Mouse (Mus musculus): Measurements from ENCODE around the gene Rae1. TPM values are rescaled to one million over a fixed set of nuclear protein-coding genes. Genes with fewer than 3 reads are reported as not detected.

Rae1 gene
- polyA plus RNA-seq, 1 experiment from 2014 or later = 134 TPM

- Histone ChIP-seq H3K4me2 (replicated peaks; ENCODE audit: low read depth, low read length) (no peak overlapping the region), H3K4me3 (ENCODE audit: low read depth, low read length) (no peak overlapping the region), H3K4me1 (replicated peaks; ENCODE audit: control insufficient read depth, insufficient read depth, low read length) (no peaks in the 10 kb centered on the region), H3K9me3 (ENCODE audit: control insufficient read depth, low read length) (no peaks in the 10 kb centered on the region), H3K9ac (ENCODE audit: low read depth, low read length) (no peak overlapping the region), H3K27me3 (ENCODE audit: control insufficient read depth, insufficient read depth, low read length) (no peaks in the 10 kb centered on the region), H3K36me3 (ENCODE audit: control insufficient read depth, insufficient read depth, low read length) (no peaks in the 10 kb centered on the region), H3K27ac (ENCODE audit: low read depth, low read length) (no peak overlapping the region)
- DNase-seq (ENCODE audit: low spot score) (no peak), ATAC-seq (ENCODE audit: low FRiP score) (no peak)
- WGBS = 77% methylated on average over 6 of the region's 6 CpGs
Measured at GRCm38 (mm10) chr2:173053846-173054245, 53.9 kb downstream of the Rae1 start.

DNA sequence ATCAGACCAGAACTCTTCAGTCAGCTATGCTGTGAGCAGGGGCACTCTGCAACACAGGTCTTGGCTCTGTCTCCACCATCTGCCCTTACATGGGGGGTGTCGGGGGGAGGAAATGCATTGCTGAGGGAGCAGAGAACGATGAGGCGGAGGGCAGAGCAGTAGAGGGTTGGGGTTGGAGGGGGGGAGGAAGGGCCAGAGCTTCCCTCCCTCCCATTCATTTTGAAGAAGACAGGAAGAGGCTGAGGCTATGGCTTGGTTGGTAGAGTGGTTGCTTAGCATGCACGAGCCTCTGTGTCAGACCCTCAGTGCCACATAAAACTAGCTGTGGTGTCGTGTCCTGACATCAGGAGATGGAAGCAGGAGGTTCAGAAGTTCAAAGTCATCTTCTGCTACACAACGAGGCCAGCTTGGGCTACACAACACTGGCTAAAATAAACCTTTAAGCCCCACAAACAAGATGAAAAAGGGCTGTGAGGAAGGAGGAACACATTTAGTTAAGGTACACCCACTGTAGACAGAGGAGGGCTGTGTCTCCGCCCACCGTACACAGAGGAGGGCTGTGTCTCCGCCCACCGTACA lies 56.5 kb downstream of the Rae1 start:
- Histone ChIP-seq H3K27me3 (ENCODE audit: control insufficient read depth, insufficient read depth, low read length) (no peaks in the 10 kb centered on the region), H3K9me3 (ENCODE audit: control insufficient read depth, low read length) (no peaks in the 10 kb centered on the region), H3K27ac (ENCODE audit: low read depth, low read length) (no peak overlapping the region), H3K36me3 (ENCODE audit: control insufficient read depth, insufficient read depth, low read length) (no peaks in the 10 kb centered on the region), H3K9ac (ENCODE audit: low read depth, low read length) (no peak overlapping the region), H3K4me2 (replicated peaks; ENCODE audit: low read depth, low read length) (no peak overlapping the region), H3K4me1 (replicated peaks; ENCODE audit: control insufficient read depth, insufficient read depth, low read length) (no peaks in the 10 kb centered on the region), H3K4me3 (ENCODE audit: low read depth, low read length) (no peak overlapping the region)
- DNase-seq (ENCODE audit: low spot score) = no peak
- no peak for ATAC-seq (ENCODE audit: low FRiP score)
- WGBS = 84% methylated on average over 10 of the region's 10 CpGs

- DNase-seq (ENCODE audit: low spot score) = no peak
- Histone ChIP-seq H3K9me3 (ENCODE audit: control insufficient read depth, low read length) (no peaks in the 10 kb centered on the region), H3K4me1 (replicated peaks; ENCODE audit: control insufficient read depth, insufficient read depth, low read length) (no peaks in the 10 kb centered on the region), H3K4me3 (ENCODE audit: low read depth, low read length) (no peak overlapping the region), H3K27ac (ENCODE audit: low read depth, low read length) (no peak overlapping the region), H3K36me3 (ENCODE audit: control insufficient read depth, insufficient read depth, low read length) (no peaks in the 10 kb centered on the region), H3K27me3 (ENCODE audit: control insufficient read depth, insufficient read depth, low read length) (no peaks in the 10 kb centered on the region), H3K4me2 (replicated peaks; ENCODE audit: low read depth, low read length) (no peak overlapping the region), H3K9ac (ENCODE audit: low read depth, low read length) (no peak overlapping the region)
- ATAC-seq (ENCODE audit: low FRiP score) = no peak
- WGBS = 79% methylated on average over 11 of the region's 11 CpGs
Measured at GRCm38 (mm10) chr2:173056882-173057315, 57.0 kb downstream of the Rae1 start.

DNA sequence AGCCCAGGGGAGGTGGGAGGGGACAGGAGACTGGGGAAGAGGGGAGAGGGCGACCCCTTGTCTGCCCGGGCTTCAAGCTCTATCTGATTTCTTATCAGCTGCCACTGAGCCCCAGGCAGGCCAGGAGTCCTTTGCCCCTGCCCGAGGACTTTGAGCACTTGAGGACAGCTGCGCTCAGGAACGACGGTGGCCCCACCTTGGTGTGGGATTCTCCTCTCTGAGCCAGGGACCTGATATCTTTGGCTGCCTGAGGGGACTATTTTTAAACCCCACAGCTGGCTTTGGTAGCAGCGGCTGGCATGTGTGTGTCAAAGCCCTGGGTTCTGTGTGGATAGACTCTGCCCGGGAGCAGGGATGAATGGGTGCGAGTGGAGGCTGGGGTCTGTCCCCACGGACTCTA lies 57.7 kb downstream of the Rae1 start:
- H3K27ac ChIP-seq (ENCODE audit: low read depth, low read length) = no peak overlapping the region
- H3K27me3 ChIP-seq (ENCODE audit: control insufficient read depth, insufficient read depth, low read length) = no peaks in the 10 kb centered on the region
- no peaks in the 10 kb centered on the region for H3K9me3 ChIP-seq (ENCODE audit: control insufficient read depth, low read length)
- no peaks in the 10 kb centered on the region for H3K36me3 ChIP-seq (ENCODE audit: control insufficient read depth, insufficient read depth, low read length)
- no peak for DNase-seq (ENCODE audit: low spot score)
- no peak overlapping the region for H3K4me2 ChIP-seq (replicated peaks; ENCODE audit: low read depth, low read length)
- no peak overlapping the region for H3K9ac ChIP-seq (ENCODE audit: low read depth, low read length)
- no peak overlapping the region for H3K4me3 ChIP-seq (ENCODE audit: low read depth, low read length)
- WGBS = 63% methylated on average over 10 of the region's 10 CpGs
- no peak for ATAC-seq (ENCODE audit: low FRiP score)
- no peaks in the 10 kb centered on the region for H3K4me1 ChIP-seq (replicated peaks; ENCODE audit: control insufficient read depth, insufficient read depth, low read length)

DNA sequence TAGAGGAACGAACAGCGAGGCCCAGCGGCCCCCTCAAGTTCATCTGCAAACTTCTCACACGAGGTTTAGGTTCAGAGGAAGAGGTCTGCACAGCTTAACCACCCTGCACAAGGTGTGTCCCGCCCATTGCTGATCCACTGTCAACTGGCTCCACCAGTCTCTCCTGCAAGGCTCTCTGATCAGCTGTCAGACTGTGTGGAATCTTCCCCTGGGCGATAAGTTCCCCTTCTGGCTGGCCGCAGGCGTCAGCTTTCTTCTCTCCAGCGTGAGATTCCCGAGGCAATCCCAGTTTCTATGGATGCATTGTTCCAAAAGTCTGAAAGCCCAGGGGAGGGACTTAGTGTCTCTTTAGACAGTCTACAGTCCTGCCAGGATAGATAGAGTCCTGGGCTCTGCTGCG lies 58.3 kb downstream of the Rae1 start:
- H3K4me1 ChIP-seq (replicated peaks; ENCODE audit: control insufficient read depth, insufficient read depth, low read length) = no peaks in the 10 kb centered on the region
- no peaks in the 10 kb centered on the region for H3K9me3 ChIP-seq (ENCODE audit: control insufficient read depth, low read length)
- no peak overlapping the region for H3K27ac ChIP-seq (ENCODE audit: low read depth, low read length)
- no peak for ATAC-seq (ENCODE audit: low FRiP score)
- H3K4me3 ChIP-seq (ENCODE audit: low read depth, low read length) = no peak overlapping the region
- H3K4me2 ChIP-seq (replicated peaks; ENCODE audit: low read depth, low read length) = no peak overlapping the region
- no peaks in the 10 kb centered on the region for H3K27me3 ChIP-seq (ENCODE audit: control insufficient read depth, insufficient read depth, low read length)
- no peak for DNase-seq (ENCODE audit: low spot score)
- no peak overlapping the region for H3K9ac ChIP-seq (ENCODE audit: low read depth, low read length)
- 46% methylated on average over 11 of the region's 11 CpGs for WGBS
- H3K36me3 ChIP-seq (ENCODE audit: control insufficient read depth, insufficient read depth, low read length) = no peaks in the 10 kb centered on the region

DNA sequence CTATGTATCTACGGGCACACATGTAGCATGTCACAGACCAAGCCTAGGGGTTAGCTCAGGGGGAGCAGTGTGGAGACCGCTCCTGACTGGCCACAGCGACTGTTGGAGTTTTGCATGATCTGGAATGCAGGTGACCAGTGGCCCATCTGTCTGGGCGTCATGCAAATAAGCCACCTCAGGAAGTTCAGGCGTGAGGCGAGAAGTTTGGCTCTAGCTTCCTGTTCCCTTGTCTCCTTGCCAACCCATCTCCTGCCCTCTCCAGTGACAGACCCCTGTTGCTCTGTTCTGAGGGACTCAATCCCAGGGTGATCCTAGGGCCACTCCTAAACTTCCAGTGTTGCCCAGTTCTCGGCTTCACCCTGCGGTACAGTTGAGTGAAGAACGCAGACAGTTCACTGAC lies 60.5 kb downstream of the Rae1 start:
- 81% methylated on average over 9 of the region's 9 CpGs for WGBS
- ATAC-seq (ENCODE audit: low FRiP score) = no peak

DNA sequence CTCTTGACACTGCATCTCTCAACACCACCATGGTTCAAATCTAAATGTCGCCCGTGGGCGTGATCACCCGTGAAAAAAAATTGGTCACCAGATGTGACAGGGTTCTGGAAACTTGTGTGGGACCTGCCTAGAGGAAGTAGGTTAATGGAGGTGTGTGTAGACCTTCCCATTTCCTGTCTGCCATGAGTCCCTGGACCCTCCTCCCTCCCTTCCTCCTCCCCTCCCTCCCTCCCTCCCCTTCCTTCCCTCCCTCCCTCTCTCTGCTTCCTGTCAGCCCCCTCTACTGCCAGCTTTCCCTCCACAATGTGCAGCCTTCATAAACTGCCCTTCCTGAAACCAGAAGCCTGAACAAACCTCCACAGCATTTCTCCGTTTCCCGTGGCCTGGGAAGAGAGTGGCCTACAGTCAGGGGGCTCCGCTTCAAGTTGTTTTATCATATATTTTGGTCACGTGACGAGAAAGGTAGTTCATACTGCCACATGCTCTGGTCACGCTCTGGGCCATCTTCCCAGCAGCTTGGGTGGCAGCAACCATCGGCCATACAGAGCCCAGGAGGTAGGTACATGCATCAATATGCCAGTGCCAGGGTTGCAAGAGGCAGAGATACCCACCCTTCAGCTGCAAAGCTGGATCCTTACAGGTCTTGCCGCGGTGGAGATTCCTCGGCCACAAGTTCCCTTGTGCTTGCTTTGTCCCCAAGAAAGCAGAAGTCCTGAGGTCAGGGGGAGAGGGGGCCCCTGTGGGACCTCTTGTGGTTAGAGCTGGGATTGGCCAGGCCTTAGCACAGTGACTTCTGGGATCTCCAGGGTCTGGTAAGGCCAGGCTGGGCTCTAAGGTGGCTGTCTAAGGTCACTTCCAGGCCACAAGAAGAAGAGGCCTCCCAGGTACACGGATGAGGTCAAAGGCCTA lies 61.8 kb downstream of the Rae1 start:
- H3K4me3 ChIP-seq (ENCODE audit: low read depth, low read length) = no peak overlapping the region
- no peak for DNase-seq (ENCODE audit: low spot score)
- WGBS = 73% methylated on average over 15 of the region's 15 CpGs
- no peaks in the 10 kb centered on the region for H3K27me3 ChIP-seq (ENCODE audit: control insufficient read depth, insufficient read depth, low read length)
- no peak overlapping the region for H3K9ac ChIP-seq (ENCODE audit: low read depth, low read length)
- no peaks in the 10 kb centered on the region for H3K9me3 ChIP-seq (ENCODE audit: control insufficient read depth, low read length)
- no peaks in the 10 kb centered on the region for H3K4me1 ChIP-seq (replicated peaks; ENCODE audit: control insufficient read depth, insufficient read depth, low read length)
- ATAC-seq (ENCODE audit: low FRiP score) = no peak
- H3K27ac ChIP-seq (ENCODE audit: low read depth, low read length) = no peak overlapping the region
- no peak overlapping the region for H3K4me2 ChIP-seq (replicated peaks; ENCODE audit: low read depth, low read length)
- H3K36me3 ChIP-seq (ENCODE audit: control insufficient read depth, insufficient read depth, low read length) = no peaks in the 10 kb centered on the region

More for the DNA sequence above, 60.5 kb downstream of the Rae1 start:
- Histone ChIP-seq H3K9me3 (ENCODE audit: control insufficient read depth, low read length) (no peaks in the 10 kb centered on the region), H3K4me1 (replicated peaks; ENCODE audit: control insufficient read depth, insufficient read depth, low read length) (no peaks in the 10 kb centered on the region), H3K27ac (ENCODE audit: low read depth, low read length) (no peak overlapping the region), H3K9ac (ENCODE audit: low read depth, low read length) (no peak overlapping the region), H3K36me3 (ENCODE audit: control insufficient read depth, insufficient read depth, low read length) (no peaks in the 10 kb centered on the region), H3K4me2 (replicated peaks; ENCODE audit: low read depth, low read length) (no peak overlapping the region), H3K27me3 (ENCODE audit: control insufficient read depth, insufficient read depth, low read length) (no peaks in the 10 kb centered on the region), H3K4me3 (ENCODE audit: low read depth, low read length) (no peak overlapping the region)
- no peak for DNase-seq (ENCODE audit: low spot score)

GRCm38 (mm10) chr2:173063219-173063618 lies 63.3 kb downstream of the Rae1 start:
- H3K9me3 ChIP-seq (ENCODE audit: control insufficient read depth, low read length) = no peaks in the 10 kb centered on the region
- no peak overlapping the region for H3K27ac ChIP-seq (ENCODE audit: low read depth, low read length)
- H3K9ac ChIP-seq (ENCODE audit: low read depth, low read length) = no peak overlapping the region
- no peaks in the 10 kb centered on the region for H3K36me3 ChIP-seq (ENCODE audit: control insufficient read depth, insufficient read depth, low read length)
- no peak for ATAC-seq (ENCODE audit: low FRiP score)
- WGBS = no CpG with 5 or more reads among the region's 1 CpGs
- DNase-seq (ENCODE audit: low spot score) = no peak
- no peak overlapping the region for H3K4me3 ChIP-seq (ENCODE audit: low read depth, low read length)
- no peaks in the 10 kb centered on the region for H3K27me3 ChIP-seq (ENCODE audit: control insufficient read depth, insufficient read depth, low read length)
- H3K4me1 ChIP-seq (replicated peaks; ENCODE audit: control insufficient read depth, insufficient read depth, low read length) = no peaks in the 10 kb centered on the region
- H3K4me2 ChIP-seq (replicated peaks; ENCODE audit: low read depth, low read length) = no peak overlapping the region

DNA sequence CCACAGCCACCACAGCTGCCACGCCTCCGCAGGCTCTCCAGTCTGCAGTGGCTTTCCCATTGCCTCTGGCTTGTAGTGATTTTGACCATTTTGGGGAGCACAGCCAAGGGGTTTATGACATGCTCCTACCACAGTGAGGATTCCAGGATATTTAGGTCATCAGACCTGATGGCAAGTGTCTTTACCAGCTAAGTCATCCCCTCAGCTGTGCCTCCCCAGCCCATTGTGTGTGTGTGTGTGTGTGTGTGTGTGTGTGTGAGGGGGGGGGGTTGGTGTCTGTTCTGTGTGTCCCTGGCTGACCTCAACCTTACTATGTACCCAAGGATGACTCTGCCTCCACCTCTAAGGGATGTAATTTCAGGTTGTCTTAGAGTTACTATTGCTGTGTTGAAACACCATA lies 64.9 kb downstream of the Rae1 start:
- no peak for DNase-seq (ENCODE audit: low spot score)
- Histone ChIP-seq H3K4me1 (replicated peaks; ENCODE audit: control insufficient read depth, insufficient read depth, low read length) (no peaks in the 10 kb centered on the region), H3K9ac (ENCODE audit: low read depth, low read length) (no peak overlapping the region), H3K4me3 (ENCODE audit: low read depth, low read length) (no peak overlapping the region), H3K9me3 (ENCODE audit: control insufficient read depth, low read length) (no peaks in the 10 kb centered on the region), H3K27ac (ENCODE audit: low read depth, low read length) (no peak overlapping the region), H3K4me2 (replicated peaks; ENCODE audit: low read depth, low read length) (no peak overlapping the region), H3K27me3 (ENCODE audit: control insufficient read depth, insufficient read depth, low read length) (no peaks in the 10 kb centered on the region), H3K36me3 (ENCODE audit: control insufficient read depth, insufficient read depth, low read length) (no peaks in the 10 kb centered on the region)
- 100% methylated on average over 2 of the region's 2 CpGs for WGBS
- no peak for ATAC-seq (ENCODE audit: low FRiP score)
